Mouse (Mus musculus) embryo, embryonic 11 days (tissue): ENCODE data around the gene Col19a1.
A peak's percentile ranks its signal among the peaks of the same experiment; 100 is the strongest.

Source experiments
- DNase-seq: peaks from one replicate; pipeline ENCODE4 v3.0.0-alpha.2; 2015

Gene Col19a1

DNA sequence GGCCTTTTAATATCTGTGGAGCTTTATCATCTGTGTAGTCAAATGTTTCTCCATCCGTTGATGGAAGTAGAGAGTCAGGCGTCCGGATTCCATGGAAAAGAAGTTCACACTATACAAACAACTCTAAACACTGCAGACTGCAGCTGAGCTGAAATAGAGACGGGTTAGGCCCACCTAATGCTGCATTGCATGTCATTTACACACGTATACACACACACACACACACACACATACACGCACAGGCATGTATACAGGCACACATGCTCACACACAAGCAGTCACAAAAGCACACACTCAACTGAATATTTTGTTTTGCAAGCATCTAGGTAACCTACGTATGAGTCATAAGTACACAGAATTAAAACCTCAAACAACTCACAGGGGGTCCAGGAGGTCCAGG lies 284.2 kb downstream of the Col19a1 start:
- no peak for DNase-seq

DNA sequence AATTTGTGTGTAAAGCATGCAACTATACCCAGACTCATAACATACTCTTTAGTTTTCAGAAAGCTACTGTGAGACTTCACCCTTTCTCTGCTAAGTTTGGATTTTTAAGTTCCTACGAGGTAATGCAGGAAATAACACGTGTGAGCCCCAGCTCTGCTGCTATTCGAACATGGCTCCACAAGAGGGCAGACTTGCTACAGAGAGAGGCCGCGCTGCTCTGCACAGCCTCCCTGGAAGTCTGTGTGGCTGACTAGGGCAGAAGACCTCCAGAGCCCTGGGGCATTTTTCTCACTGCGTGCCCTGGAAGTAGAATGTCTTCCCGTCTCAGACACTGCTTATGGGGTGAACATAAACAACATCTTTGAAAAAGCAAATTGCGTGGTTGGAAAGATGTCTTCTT lies 284.6 kb downstream of the Col19a1 start:
- peak; percentile 83 for DNase-seq

DNA sequence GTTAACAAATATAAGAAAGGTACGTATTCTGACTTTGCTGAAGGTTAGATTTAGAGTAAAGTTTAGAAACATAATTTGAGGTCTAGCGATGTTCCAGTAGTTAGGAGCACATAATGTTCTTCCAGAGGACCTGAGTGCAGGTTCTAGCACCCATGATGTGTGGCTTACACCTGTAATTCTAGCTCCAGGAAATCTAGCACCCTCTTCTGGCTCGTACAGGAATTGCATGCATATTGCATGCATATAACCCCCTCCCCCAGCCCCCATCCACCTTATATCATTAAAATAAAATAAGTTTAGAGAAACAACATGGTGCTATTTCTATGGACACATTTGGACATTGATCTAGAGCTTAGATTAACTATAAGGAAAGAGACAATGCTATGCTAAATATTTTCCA lies 286.6 kb downstream of the Col19a1 start:
- DNase-seq: no peak

DNA sequence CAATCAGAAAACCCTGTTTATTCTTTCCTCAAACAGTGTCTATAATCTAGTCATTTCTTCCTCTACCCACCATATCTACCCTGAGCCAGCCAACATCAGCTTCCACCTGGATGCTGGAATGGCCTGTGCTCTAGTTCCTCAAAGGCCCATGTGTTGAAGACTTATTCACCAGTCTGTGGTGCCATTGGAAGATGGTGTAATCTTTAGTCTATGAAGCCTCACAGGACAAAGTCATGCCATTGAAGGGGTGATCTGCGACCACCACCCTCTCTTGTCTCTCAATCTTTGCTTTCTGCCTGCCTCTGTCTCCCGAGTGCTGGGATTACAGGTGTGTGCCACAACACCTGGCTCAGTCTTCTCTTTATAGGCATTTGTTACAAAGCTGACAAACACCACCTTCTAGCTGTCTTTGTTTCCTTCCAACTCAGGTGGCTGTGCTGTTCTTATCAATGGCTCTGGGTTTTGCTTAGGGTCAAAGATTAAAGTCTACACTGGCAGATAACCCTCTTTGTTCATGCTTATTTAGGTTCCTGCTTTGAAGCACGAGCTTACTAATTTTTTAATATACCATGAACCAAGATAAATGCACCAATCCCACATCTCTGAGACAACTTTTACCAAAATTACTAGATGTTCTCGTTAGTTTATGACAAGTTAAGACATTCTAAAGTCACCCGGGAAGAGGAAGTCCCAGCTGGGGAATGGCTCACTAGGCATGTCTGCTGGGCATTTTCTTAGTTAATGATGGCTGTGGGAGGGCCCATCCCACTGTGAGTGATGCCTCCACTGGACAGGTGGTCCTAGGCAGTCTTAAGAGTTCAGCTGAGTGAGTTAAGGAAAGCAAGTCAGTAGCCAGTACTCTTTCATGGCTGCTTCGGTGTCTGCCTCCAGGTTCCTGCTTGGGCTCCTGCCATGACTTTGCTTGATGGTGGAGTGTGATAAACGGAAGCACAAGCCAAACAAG lies 292.0 kb downstream of the Col19a1 start:
- DNase-seq: no peak

DNA sequence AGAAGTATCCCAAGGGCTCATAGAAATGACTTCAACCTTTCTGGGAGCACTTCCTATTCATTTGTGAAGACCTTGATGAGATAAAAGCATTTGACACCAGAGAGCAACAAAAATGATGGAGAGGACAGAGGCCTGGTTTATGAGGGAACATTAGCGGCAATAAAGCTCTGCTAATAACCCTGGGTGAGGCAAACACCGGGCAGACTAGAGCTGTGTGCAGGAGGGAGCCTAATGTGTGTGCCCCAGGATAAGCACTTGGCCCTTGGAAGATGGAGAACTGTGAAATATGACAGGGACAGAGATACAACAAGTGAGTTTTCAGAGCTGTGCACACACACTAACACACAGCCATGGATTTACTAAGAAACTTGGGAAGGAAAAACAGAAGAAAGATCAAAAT lies 294.8 kb downstream of the Col19a1 start:
- DNase-seq: no peak

DNA sequence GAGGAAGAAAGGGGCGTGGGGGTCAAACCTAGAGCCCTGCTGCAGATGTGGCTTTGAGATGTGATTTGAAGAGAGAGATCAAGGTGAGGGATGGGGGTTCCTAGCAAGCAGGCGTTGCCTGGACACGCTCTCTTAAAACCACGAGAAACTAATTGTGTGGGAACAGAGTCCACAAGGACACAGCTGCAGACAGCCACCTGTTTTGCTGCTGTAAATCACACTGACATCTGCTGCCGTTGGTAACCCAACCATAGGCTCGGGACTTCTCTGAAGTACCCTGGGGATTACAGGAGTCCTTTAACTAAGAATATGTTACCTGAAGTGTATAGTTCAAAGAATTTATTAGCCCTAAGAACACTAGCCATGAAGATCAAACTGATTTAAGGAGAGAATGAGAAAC lies 300.9 kb downstream of the Col19a1 start:
- peak; percentile 49 for DNase-seq

DNA sequence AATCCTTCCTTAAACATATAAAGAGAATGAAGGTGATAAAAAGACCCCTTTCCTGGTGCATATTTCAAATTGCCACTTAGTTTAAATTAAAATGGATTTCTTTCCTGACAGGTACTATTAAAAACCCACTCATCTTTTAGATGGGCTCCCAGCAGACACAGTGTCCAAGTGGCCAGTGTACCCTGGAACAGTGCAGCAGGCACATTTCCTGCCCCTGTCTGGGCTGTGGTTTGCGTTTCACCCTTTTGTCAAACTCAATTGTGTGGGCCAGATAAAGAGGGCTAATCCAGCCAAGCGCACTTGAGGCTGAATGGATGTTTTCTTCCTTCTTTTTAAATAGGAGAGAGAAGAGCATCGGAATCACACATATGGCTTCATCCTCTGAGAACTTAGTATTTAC lies 320.2 kb downstream of the Col19a1 start:
- no peak for DNase-seq

DNA sequence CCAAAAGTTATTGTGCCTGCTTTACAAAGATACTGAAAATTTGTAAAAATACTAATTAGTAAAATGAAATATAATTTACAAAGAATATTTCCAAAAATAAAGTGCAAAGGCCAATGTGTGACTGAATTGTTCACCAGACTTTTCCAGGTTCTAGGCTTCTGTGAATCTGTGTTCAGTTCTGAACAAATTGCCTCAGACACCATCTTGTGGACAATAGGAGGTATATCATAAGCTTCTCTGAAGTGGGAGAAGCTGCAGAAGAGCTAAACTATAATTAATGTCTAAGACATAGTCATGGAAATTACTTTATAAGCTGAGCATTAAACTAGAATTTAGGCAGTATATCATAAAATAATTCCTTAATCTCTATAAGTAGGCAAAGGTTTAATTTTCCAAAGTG lies 326.1 kb downstream of the Col19a1 start:
- no peak for DNase-seq

DNA sequence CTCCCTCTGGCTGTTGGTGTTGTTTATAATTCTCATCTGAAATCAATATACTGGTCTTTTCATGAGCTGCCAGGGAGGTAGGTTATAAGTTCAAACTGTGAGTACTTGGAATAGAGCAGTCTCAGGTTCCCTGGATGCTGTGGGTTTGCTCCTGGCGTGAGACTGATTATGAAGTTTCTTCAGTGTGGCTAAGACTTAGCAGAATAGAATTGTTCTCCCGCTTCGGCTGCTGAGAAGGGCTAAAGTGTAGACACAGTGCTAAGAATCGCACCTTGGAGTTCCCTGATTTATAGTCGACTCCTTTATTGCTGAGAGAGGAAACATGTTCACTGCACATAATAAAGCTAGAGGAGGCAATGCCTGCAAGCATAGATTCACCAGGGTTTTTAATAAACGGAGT lies 327.9 kb downstream of the Col19a1 start:
- no peak for DNase-seq

DNA sequence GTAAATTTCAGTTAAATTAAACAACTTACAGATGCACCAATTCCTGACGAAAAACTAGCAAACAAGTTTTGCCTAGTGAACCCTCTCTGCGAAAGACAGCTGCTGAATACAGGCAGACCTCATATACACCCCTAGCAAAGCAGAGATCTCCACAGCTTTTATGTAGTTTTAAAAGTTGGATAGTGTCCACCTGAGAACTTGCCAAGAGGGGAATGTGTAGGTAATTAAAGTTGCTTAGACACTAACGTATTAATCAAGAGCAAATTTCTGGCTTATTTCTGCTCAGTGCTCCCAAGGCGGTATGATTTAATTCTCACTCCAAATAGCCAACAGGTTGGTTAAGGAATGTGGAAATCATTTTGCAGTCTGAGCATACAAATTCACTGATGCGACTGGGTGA lies 329.3 kb downstream of the Col19a1 start:
- DNase-seq: no peak

DNA sequence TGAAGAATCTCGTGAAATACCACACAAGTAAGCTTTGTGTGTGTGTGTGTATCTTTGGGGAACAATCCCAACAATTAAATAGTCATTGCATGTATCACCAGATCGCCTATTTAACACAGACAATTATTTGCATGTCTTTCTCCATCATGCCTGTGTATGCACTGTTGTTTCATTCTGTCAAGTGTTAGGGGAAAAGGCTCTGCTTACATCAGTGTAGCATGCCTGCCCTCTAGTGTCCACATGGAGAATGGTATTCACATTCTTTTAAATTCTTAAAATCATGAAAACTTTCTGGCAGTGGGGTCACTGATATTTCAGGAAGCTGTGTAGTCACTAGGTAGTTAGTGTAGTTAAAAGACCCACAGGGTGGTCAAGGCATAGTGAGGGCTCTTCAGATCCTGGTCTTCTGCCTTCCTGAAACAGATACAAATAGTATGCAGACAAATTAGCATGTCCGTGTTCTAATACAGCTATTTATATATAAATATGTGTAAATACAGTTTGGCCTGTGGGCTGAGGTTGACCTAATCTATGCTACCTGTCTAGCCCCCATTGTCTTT lies 338.1 kb downstream of the Col19a1 start:
- peak; percentile 70 for DNase-seq

DNA sequence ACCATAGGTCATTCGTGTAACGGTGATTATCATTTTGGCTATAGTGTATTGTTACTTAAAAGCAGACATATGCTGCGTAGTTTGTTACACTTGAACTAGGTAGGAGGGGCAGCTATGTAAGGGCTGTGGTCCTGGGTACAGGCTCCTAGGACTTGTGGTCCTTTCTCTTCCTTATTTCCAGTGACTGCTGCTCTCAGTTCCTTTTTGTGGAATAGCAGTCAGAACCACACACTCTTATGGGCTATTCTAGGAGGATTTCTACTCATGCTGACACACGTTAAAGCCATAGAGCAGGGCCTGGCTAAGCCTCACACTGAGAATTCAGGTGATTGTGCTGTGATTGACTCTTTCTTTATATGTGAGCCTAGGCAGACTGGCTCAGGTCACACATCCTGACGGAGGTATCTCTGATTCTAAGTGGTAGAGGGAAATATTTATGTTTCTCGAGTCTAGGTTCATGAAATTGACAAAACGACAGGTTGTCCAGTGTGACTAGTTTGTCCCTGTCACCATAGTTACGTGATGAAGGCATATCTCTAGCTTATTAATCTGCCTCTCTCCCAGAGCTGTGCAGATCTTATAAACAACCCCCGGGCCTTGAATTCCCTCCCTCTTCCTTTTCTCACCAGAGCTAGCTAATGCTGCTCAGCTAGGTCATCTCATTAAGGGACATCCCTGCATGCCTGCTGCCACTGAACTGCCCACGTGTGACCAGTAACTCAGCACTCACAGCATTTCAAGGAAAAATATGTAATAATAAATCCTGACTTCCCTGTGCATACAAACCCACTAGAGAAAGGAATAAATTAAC lies 338.8 kb downstream of the Col19a1 start:
- DNase-seq: no peak

DNA sequence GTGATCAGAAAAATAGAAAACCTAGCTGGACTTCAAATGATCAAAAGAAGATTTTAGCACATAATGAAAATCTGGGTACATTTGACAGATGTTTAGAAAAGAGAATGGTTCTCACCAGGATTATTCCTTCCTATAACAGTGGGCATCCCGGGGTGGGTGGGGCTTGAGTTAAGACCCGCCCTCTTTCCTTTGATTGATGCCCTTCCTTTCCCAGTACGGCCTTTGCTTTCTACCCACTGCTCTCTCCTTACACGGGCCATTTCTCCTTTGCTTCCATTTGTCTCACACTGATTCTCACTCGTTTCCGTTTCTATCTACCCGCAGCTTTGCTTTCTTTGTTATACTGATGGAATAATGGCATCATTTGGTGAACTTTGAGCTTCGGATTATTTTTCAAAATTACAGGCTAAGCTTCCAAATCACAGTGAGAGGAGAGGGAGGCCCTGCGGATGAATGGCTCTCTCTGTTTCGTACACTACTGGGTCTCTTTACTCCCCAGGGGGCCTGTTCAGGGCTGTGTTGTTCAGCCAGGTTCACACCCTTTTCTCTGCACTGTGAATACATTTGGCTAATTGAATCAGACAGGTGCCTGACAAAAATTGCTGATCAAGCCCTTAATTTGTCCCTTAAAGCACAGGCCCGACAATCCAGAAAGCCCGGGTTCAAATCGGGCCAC lies 341.4 kb downstream of the Col19a1 start:
- DNase-seq: peak; percentile 34

DNA sequence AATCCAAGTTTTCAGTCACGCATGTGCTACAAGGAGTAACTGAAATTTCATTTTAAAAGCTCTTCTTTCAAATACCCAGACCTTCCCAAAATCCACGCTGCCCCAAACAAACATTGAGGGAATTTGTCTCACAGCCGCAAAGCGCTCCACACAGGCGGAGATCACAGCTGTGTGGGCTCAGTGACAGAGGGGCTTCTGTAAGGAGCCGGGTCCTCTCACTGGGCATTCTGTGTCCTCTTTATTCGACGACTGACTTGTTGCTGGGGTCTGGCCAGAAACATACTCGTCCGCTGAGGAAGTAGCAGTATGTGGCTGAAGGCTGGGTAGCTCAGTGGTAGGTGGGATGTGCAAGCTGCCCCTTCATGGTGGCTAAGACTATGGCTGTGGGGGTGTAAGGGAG lies 342.3 kb downstream of the Col19a1 start:
- no peak for DNase-seq

DNA sequence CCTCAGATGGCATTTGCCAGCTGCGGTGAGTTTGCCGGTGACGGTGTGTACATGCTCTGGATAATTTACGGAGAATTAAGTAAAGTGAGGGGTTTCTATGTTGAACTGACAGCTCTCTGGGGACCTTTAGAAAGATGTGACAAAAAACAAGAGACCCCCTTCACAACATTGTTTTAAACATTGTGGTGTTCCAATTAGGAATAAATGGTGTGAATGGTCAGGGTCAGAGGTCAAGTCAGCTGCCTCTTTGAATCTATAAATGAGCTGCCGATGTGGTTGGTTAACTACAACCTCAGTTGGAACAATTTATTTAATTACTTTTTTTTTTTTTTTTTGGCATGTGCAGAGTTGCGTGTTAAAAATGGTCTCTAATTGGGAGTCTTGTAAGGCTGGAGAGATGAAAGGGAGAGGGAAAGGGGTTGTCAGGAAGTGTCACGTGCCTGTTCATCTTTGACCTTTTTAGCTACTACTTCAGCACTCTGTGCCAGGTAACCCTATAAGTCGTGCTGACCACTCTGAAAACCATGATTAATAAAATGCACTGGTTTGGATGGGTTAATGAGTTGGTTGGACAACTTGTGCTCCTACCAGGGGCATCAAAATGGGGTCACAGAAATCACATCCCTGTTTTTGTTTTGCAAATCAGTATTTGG lies 347.1 kb downstream of the Col19a1 start:
- peak; percentile 43 for DNase-seq

DNA sequence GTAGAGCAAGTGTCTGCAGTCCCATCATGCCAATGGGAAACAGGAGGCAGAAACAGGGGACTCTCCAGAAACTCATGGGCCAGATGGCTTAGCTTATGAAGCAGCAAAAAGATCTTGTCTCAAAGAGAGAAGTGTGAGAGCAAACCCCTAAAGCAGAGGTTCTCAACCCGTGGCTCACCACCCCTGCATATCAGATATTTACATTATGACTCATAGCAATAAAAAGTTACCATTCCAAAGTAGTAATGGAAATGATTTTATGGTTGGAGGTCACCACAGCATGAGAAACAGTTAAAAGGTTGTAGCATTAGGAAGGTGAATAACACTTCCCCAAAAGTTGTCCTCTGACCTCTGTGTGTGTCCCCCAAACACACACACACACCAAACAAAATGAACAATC lies 350.9 kb downstream of the Col19a1 start:
- no peak for DNase-seq

DNA sequence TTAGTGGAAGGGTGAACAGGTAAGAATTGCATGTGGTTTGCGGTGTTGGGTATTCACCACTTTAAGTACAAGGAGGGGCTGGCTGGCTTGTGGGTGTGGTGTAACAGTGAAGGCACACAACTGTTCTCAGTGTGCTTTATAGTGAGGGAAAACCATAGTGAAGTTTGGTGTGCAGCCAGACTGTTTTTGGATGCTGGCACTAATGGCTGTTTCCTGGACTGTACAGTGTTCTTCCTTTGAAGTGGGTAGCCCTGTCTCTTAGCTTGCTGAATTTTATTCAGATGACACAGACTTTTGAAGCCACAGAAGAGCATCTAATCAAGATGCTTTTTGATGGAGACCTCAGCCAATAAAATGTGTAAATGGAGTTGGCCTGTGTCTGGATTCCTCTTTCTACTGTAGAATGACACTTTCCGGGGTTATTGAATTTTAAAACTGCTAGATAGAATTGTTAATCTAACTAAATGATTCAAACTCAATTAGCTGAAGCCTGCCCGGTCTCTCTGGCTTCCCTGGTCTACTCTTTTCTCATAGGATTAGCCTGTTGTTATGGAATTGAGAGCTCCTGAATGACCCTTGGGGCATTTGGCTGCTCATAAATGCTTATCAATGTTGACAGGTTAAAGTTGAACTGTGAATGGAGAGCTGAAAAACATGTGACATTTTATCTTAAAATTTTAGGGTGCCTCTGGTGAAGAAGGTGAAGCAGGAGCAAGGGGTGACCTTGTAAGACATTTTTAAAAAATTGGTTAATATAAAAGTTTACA lies 355.6 kb downstream of the Col19a1 start:
- DNase-seq: no peak

DNA sequence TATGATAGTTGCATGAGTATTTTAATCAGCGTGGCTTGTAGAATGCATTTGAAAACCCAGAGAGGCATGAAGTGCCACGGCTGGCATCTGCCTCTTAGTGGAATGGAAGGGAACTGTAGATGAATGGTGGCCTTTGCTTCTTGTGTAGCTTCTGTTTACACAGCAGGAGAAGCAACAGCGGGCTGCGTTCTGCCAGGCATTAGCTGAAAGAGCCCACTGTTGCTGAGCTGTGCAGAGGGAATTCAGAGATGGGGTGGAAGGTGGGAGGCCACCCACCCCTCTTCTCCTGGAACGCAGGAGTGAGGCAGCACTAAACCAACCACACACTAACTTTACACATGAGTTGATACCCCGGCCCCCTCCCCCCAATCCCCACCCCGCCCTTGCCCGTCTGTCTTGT lies 356.8 kb downstream of the Col19a1 start:
- peak; percentile 37 for DNase-seq

DNA sequence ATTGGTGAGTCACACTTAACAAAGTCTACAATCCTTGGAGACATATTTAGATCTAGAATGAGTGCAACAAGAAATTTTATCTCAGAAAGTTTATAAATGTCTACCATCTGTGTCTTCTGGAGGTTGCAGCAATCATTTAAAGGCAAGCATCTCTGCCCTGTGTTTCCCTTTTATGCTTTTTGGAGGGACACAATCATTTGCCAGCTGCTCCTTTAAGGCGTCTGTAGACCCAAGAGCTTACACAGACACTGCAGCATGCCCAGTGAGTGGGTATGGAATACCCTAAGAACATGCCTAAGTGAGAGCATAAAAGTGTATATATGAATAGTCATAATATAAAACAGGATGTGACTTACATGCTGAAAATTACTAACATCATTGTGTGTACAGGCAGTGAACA lies 357.7 kb downstream of the Col19a1 start:
- DNase-seq: no peak

DNA sequence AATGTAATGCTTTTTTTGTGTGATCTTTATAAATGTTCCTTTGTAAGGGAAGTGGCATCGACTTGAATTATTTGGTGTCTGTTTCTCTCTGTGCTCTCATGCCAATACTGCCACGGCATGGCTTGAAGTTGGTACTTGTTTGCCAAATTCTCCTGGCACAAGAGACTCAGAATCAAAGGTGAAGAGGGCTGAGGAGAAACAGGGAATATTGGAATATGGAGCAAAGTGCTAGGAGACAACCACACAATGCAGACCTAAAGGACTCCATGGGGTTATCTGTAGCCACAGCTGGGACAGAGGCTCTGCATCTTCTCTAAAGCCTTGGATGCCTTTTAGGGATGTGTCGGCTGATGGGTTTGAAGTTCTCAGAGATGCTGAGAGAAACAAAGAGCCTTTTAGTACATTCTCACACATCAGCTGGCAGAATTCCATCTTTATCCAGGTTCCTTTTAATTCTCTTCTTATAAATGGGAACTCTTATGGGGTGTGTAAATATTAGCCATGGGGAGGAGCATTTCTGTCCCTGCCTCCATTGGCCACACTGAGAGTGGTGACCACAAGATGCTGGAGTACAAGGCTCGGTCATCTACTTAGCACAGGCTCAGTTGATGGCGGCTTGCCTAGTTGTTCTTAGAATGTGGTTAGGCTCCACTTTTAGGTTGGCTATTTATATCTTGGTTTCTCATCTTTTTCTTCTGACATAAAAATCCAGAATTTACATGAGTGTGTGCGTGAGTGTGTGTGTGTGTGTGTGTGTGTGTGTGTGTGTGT lies 360.1 kb downstream of the Col19a1 start:
- no peak for DNase-seq
